Mouse (Mus musculus) erythroblast, embryonic 14.5 days (primary cell): ENCODE results near the gene Ano2. TPM values are rescaled to one million over a fixed set of nuclear protein-coding genes. Genes with fewer than 3 reads are reported as not detected.

Source experiments
- H3K27me3 ChIP-seq: 2 replicates; pipeline ENCODE4 v1.6.1; 2012; ENCODE audit warnings: inconsistent platforms; ENCODE audit not compliant: control insufficient read depth
- H3K36me3 ChIP-seq: 2 replicates; pipeline ENCODE4 v1.6.1; 2012; ENCODE audit warnings: mild to moderate bottlenecking, inconsistent platforms; ENCODE audit not compliant: control insufficient read depth
- H3K4me1 ChIP-seq: 2 replicates; pipeline ENCODE4 v1.6.1; 2012; ENCODE audit warnings: inconsistent platforms; ENCODE audit not compliant: control insufficient read depth
- H3K4me3 ChIP-seq: replicated peaks from 2 replicates; pipeline ENCODE3; 2012; ENCODE audit warnings: moderate library complexity, mild to moderate bottlenecking, inconsistent platforms
- H3K9me3 ChIP-seq: 2 replicates; pipeline ENCODE4 v1.6.1; 2012; ENCODE audit warnings: low read length, inconsistent platforms, mixed read lengths; ENCODE audit not compliant: control insufficient read depth
- GATA1 ChIP-seq: IDR thresholded peaks from 2 replicates; pipeline ENCODE4 v1.6.1; 2012; ENCODE audit warnings: low read length, inconsistent platforms, mixed read lengths
- TAL1 ChIP-seq: IDR thresholded peaks from 3 replicates; pipeline ENCODE4 v1.6.1; 2012; ENCODE audit warnings: low read length, inconsistent platforms, mixed read lengths
- polyA plus RNA-seq: library from polyadenylated mRNA; stranded (reverse); fragments of >175 nt; gene quantifications from 2 replicates; pipeline ENCODE4 v1.2.3, GENCODE M21; 2012

Gene Ano2
- polyA plus RNA-seq, 1 experiment: 1.4 TPM

DNA sequence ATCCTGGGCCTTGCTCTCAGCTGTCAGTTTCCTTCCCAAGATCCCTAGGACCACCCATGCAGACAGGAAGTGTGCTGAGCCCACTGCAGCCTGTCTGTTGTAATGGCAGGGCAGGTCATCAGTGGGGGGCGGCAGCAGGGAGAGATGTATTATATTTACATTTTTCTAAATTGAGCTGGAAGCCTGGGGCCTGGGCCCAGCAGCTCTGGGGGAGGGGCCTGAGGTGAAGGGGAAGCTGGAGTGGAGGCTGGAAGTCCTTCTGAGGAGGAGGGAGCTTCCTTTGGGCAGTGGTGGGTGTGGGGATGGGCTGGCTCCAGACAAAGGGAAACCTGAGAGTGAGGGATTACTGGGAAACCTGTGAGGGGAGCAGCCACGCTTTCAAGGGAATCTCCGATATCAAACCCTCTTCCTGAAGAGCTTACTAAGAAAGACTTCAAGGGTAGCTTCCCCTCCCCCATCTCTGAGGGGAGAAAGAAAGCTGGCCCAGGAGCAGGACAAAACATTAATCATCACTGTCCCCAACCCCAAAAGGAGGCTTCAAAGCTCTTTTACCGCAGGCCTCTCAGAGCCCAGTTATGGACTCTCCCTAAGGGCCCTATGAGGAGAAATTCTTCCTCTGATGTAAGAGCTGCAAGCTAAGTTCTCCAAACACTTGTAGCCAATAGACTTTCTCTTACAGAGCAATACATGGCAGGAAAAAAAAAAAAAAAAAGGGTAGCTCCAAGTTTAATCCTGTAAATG is 313.0 kb downstream of the Ano2 start:
- TF ChIP-seq TAL1: no peak
- no peaks in the 10 kb centered on the region for H3K27me3 ChIP-seq
- no peaks in the 10 kb centered on the region for H3K36me3 ChIP-seq
- no peaks in the 10 kb centered on the region for H3K4me1 ChIP-seq
- no peak overlapping the region for H3K4me3 ChIP-seq
- no peaks in the 10 kb centered on the region for H3K9me3 ChIP-seq

DNA sequence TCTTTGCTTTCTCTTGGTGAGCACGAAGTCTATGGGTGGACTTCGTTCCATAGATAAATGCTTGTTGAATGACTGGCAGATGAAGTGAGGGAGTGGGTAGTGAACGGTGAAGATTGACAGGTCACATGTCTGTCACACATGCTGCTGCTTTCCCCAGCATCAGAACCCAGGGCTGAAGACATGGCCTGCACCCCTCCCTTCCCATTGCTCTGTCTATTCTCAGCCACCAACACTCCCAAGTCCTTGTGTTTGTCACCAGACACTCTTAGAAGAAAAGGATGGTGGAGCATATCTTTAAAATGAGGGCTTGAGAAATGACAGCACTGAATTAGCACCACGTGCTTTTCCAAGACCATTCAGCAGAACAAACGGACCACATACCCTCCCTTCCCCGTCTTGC is 316.4 kb downstream of the Ano2 start:
- Histone ChIP-seq H3K27me3 (no peaks in the 10 kb centered on the region), H3K4me1 (no peaks in the 10 kb centered on the region), H3K36me3 (no peaks in the 10 kb centered on the region), H3K9me3 (no peaks in the 10 kb centered on the region), H3K4me3 (no peak overlapping the region)
- no peak for TF ChIP-seq TAL1
- TF ChIP-seq GATA1: no peak

- H3K4me3 ChIP-seq: no peak overlapping the region
- H3K9me3 ChIP-seq: no peaks in the 10 kb centered on the region
- H3K36me3 ChIP-seq: no peaks in the 10 kb centered on the region
- no peaks in the 10 kb centered on the region; the same call in 1 of the 2 replicates for H3K4me1 ChIP-seq
- H3K27me3 ChIP-seq: no peaks in the 10 kb centered on the region
- TF ChIP-seq TAL1 (no peak), GATA1 (no peak)
Measured at GRCm38 (mm10) chr6:126009083-126009482, 318.9 kb downstream of the Ano2 start.

DNA sequence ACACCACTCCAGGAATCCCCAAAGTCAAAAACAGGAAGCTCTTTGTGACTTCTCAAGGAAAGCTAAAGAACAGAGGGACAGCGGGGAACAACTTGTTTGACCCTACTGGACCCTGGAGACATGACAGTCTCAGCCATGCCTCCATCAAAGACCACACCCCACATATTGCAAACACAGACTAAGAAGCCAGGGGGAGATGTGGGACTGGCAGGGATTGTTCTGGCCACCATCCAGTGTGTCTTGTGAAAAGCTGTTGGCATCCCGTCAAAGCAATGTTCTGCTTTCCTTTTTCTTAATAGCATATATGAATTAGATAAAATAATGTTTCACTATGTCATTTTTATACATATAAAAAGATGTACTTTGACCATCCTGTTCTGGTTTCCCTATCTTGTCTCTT is 326.8 kb downstream of the Ano2 start:
- no peak for TF ChIP-seq TAL1
- no peak for TF ChIP-seq GATA1
- Histone ChIP-seq H3K9me3 (no peaks in the 10 kb centered on the region), H3K4me3 (no peak overlapping the region), H3K4me1 (no peaks in the 10 kb centered on the region; the same call in 1 of the 2 replicates), H3K36me3 (no peaks in the 10 kb centered on the region), H3K27me3 (no peaks in the 10 kb centered on the region)

- Histone ChIP-seq H3K36me3 (no peaks in the 10 kb centered on the region; the same call in 1 of the 2 replicates), H3K4me1 (no peaks in the 10 kb centered on the region), H3K4me3 (no peak overlapping the region), H3K9me3 (no peaks in the 10 kb centered on the region), H3K27me3 (no peaks in the 10 kb centered on the region)
- TF ChIP-seq GATA1 (no peak), TAL1 (no peak)
Measured at GRCm38 (mm10) chr6:126018411-126018810, 328.2 kb downstream of the Ano2 start.

GRCm38 (mm10) chr6:126033693-126034402 is 343.6 kb downstream of the Ano2 start:
- H3K4me3 ChIP-seq: no peak overlapping the region
- no peaks in the 10 kb centered on the region for H3K36me3 ChIP-seq
- no peaks in the 10 kb centered on the region for H3K27me3 ChIP-seq
- H3K4me1 ChIP-seq: no peaks in the 10 kb centered on the region
- H3K9me3 ChIP-seq: no peaks in the 10 kb centered on the region
- TF ChIP-seq GATA1 (no peak), TAL1 (no peak)

DNA sequence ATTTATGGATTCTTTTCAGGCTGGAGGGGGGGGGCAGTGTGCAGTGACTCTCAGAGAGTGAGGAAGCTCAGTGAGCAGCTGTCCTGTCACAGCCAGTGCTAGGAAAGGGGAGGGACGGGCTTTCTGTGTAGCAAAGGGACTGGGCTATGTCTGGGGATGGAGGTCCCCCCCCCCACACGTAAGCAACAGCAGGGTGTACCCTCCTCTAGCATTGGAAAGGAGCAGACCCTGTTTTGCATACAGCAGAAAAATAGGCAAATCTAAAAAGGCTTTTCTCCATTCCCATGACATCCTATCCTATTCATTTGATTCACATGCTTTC is 344.1 kb downstream of the Ano2 start:
- H3K4me3 ChIP-seq: no peak overlapping the region
- TF ChIP-seq TAL1: no peak
- TF ChIP-seq GATA1: no peak
- no peaks in the 10 kb centered on the region for H3K27me3 ChIP-seq
- no peaks in the 10 kb centered on the region for H3K9me3 ChIP-seq
- no peaks in the 10 kb centered on the region for H3K4me1 ChIP-seq
- no peaks in the 10 kb centered on the region for H3K36me3 ChIP-seq

GRCm38 (mm10) chr6:126034728-126035127 is 344.5 kb downstream of the Ano2 start:
- no peaks in the 10 kb centered on the region for H3K36me3 ChIP-seq
- H3K4me1 ChIP-seq: no peaks in the 10 kb centered on the region
- no peak overlapping the region for H3K4me3 ChIP-seq
- H3K9me3 ChIP-seq: no peaks in the 10 kb centered on the region
- TF ChIP-seq GATA1 (no peak), TAL1 (no peak)
- no peaks in the 10 kb centered on the region for H3K27me3 ChIP-seq

DNA sequence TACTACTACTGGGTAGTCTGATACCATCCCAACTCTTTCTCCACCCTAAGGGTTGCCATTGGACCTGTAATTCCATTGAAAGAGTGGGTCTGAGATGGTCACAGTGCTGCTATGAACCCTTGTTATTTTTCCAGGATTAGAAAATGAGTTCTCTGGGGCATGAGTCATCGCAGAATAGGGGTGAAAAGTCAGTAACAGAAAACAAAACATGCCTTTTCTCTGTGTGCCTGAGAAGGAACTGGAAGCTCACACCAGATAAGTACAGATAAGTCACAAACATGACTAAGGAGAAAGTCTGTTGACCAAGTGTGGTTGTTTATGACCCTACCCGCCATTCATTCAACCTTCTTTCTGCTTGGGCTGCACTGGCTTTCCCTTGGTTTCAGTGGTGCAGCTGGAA is 345.4 kb downstream of the Ano2 start:
- Histone ChIP-seq H3K27me3 (no peaks in the 10 kb centered on the region), H3K36me3 (no peaks in the 10 kb centered on the region), H3K9me3 (no peaks in the 10 kb centered on the region), H3K4me1 (no peaks in the 10 kb centered on the region), H3K4me3 (no peak overlapping the region)
- TF ChIP-seq TAL1: no peak
- no peak for TF ChIP-seq GATA1
